Mouse (Mus musculus) heart, embryonic 12.5 days (tissue): ENCODE results near the gene Hmgcs2. TPM values are rescaled to one million over a fixed set of nuclear protein-coding genes. Genes with fewer than 3 reads are reported as not detected.
"Not testable (repeated sequence)": the region's sequence is repeated elsewhere in the genome, so short reads cannot be mapped to it uniquely, and the experiment has no call there.

Experiments used
- ATAC-seq: fragments of 200-750 bp; cut with Nextera tagmentation; 2 replicates; pipeline ENCODE4 v1.8.0; 2017; ENCODE audit warnings: moderate TSS enrichment, moderate library complexity; ENCODE audit not compliant: insufficient number of reproducible peaks, low FRiP score
- H3K27ac ChIP-seq: fragments of 300-500 bp; sonication (generic); 2 replicates; pipeline ENCODE4 v1.5.1; 2016; ENCODE audit warnings: mild to moderate bottlenecking, moderate library complexity; ENCODE audit not compliant: poor library complexity, severe bottlenecking
- H3K27me3 ChIP-seq: fragments of 300-500 bp; sonication (generic); replicated peaks from 2 replicates; pipeline ENCODE4 v1.6.1; 2016; ENCODE audit warnings: mild to moderate bottlenecking, moderate library complexity
- H3K36me3 ChIP-seq: fragments of 300-500 bp; sonication (generic); 2 replicates; pipeline ENCODE4 v1.6.1; 2016; ENCODE audit warnings: mild to moderate bottlenecking, moderate library complexity
- H3K4me1 ChIP-seq: fragments of 300-500 bp; sonication (generic); replicated peaks from 2 replicates; pipeline ENCODE4 v1.6.1; 2016; ENCODE audit warnings: mild to moderate bottlenecking
- H3K4me2 ChIP-seq: fragments of 300-500 bp; sonication (generic); 2 replicates; pipeline ENCODE4 v1.6.1; 2016; ENCODE audit warnings: mild to moderate bottlenecking, moderate library complexity
- H3K4me3 ChIP-seq: fragments of 300-500 bp; sonication (generic); 2 replicates; pipeline ENCODE4 v1.5.1; 2016; ENCODE audit warnings: mild to moderate bottlenecking
- H3K9ac ChIP-seq: fragments of 300-500 bp; sonication (generic); 2 replicates; pipeline ENCODE4 v1.6.1; 2016; ENCODE audit warnings: mild to moderate bottlenecking, moderate library complexity
- H3K9me3 ChIP-seq: fragments of 300-500 bp; sonication (generic); replicated peaks from 2 replicates; pipeline ENCODE4 v1.6.1; 2016; ENCODE audit warnings: mild to moderate bottlenecking, moderate library complexity
- WGBS: fragments of 180-500 bp; shearing (Covaris S2); methylation state at CpG from one replicate; pipeline ENCODE4 v1.1.7; 2016; 5-methylcytosine and 5-hydroxymethylcytosine counted together
- polyA plus RNA-seq: library from polyadenylated mRNA; unstranded; fragments of >200 nt; fragmentation: Nextera tagmentation; extraction: Ambion mirVana; gene quantifications from 2 replicates; pipeline ENCODE4 v1.2.1, GENCODE M21; 2016

Hmgcs2 gene
- polyA plus RNA-seq, 1 experiment from 2014 or later: 10.7 TPM

- Histone ChIP-seq H3K4me3 (peak overlapping the region; percentile 76), H3K4me2 (peak overlapping the region; percentile 92), H3K27me3 (no peaks in the 10 kb centered on the region), H3K4me1 (peaks cover 24% of the 10 kb centered on the region), H3K36me3 (peaks cover under 1% of the 10 kb centered on the region), H3K9me3 (no peaks in the 10 kb centered on the region), H3K27ac (no peak overlapping the region), H3K9ac (peak overlapping the region; percentile 72)
- peak; percentile 41; the same call in 1 of the 2 replicates for ATAC-seq
- under 1% methylated on average over 46 of the region's 46 CpGs for WGBS
Observed at GRCm38 (mm10) chr3:98339097-98339705, 59.0 kb downstream of the Hmgcs2 start.

- not testable (repeated sequence) for H3K27ac ChIP-seq, H3K27me3 ChIP-seq, H3K36me3 ChIP-seq, H3K9me3 ChIP-seq
- Histone ChIP-seq H3K9ac (peak within 1 kb of the TSS; percentile 72), H3K4me2 (peak within 1 kb of the TSS; percentile 92), H3K4me3 (peak within 1 kb of the TSS; percentile 76), H3K4me1 (peaks cover 24% of the 10 kb centered on the region)
- ATAC-seq: peak; percentile 80
- 2% methylated on average over 10 of the region's 10 CpGs for WGBS
Observed at GRCm38 (mm10) chr3:98339706-98340109, 59.5 kb downstream of the Hmgcs2 start, which contains the start of gene Phgdh. TSS of gene Phgdh (minus strand) at chr3:98339990.

GRCm38 (mm10) chr3:98340818-98341594 lies 60.8 kb downstream of the Hmgcs2 start:
- Histone ChIP-seq H3K4me2 (no peak overlapping the region), H3K4me1 (peaks cover 13% of the 10 kb centered on the region), H3K4me3 (no peak overlapping the region), H3K9me3 (no peaks in the 10 kb centered on the region), H3K36me3 (no peaks in the 10 kb centered on the region), H3K27me3 (no peaks in the 10 kb centered on the region), H3K27ac (no peak overlapping the region), H3K9ac (no peak overlapping the region)
- WGBS: 67% methylated on average over 17 of the region's 17 CpGs
- ATAC-seq: no peak

- Histone ChIP-seq H3K27ac (no peak overlapping the region), H3K4me2 (no peak overlapping the region), H3K4me1 (0 out of 2 replicates have a peak, but pooled peaks cover 5% of the 10 kb centered on the region), H3K27me3 (no peaks in the 10 kb centered on the region), H3K9me3 (no peaks in the 10 kb centered on the region), H3K4me3 (no peak overlapping the region), H3K9ac (no peak overlapping the region), H3K36me3 (no peaks in the 10 kb centered on the region)
- 79% methylated on average over 3 of the region's 3 CpGs for WGBS
- no peak for ATAC-seq
Observed at GRCm38 (mm10) chr3:98343235-98343634, 63.0 kb downstream of the Hmgcs2 start.

- H3K9me3 ChIP-seq: no peaks in the 10 kb centered on the region
- no peak overlapping the region for H3K4me3 ChIP-seq
- no peak overlapping the region for H3K9ac ChIP-seq
- no peak for ATAC-seq
- H3K36me3 ChIP-seq: no peaks in the 10 kb centered on the region
- no peaks in the 10 kb centered on the region for H3K27me3 ChIP-seq
- H3K4me1 ChIP-seq: no peaks in the 10 kb centered on the region
- H3K27ac ChIP-seq: no peak overlapping the region
- WGBS: 68% methylated on average over 6 of the region's 6 CpGs
- H3K4me2 ChIP-seq: no peak overlapping the region
Observed at GRCm38 (mm10) chr3:98348106-98348505, 67.9 kb downstream of the Hmgcs2 start.

- Histone ChIP-seq H3K27me3 (no peaks in the 10 kb centered on the region), H3K27ac (no peak overlapping the region), H3K4me1 (no peaks in the 10 kb centered on the region), H3K9me3 (no peaks in the 10 kb centered on the region), H3K9ac (no peak overlapping the region), H3K4me2 (no peak overlapping the region), H3K36me3 (no peaks in the 10 kb centered on the region), H3K4me3 (no peak overlapping the region)
- WGBS: 23% methylated on average over 6 of the region's 8 CpGs
- ATAC-seq: peak; percentile 29; the same call in 1 of the 2 replicates
Observed at GRCm38 (mm10) chr3:98348705-98349104, 68.5 kb downstream of the Hmgcs2 start.

- Histone ChIP-seq H3K27ac (no peak overlapping the region), H3K4me1 (no peaks in the 10 kb centered on the region; the same call in 1 of the 2 replicates), H3K36me3 (no peaks in the 10 kb centered on the region), H3K4me2 (no peak overlapping the region), H3K9ac (no peak overlapping the region), H3K27me3 (no peaks in the 10 kb centered on the region), H3K4me3 (no peak overlapping the region), H3K9me3 (no peaks in the 10 kb centered on the region)
- WGBS: 28% methylated on average over 7 of the region's 7 CpGs
- no peak for ATAC-seq
Observed at GRCm38 (mm10) chr3:98353892-98354291, 73.7 kb downstream of the Hmgcs2 start.

- no peak for ATAC-seq
- no peak overlapping the region for H3K9ac ChIP-seq
- no peak overlapping the region for H3K4me3 ChIP-seq
- H3K36me3 ChIP-seq: no peaks in the 10 kb centered on the region
- no peaks in the 10 kb centered on the region; the same call in 1 of the 2 replicates for H3K4me1 ChIP-seq
- no peak overlapping the region for H3K27ac ChIP-seq
- no peak overlapping the region for H3K4me2 ChIP-seq
- H3K9me3 ChIP-seq: no peaks in the 10 kb centered on the region
- H3K27me3 ChIP-seq: no peaks in the 10 kb centered on the region
- 59% methylated on average over 10 of the region's 10 CpGs for WGBS
Observed at GRCm38 (mm10) chr3:98355344-98356025, 75.2 kb downstream of the Hmgcs2 start.

- ATAC-seq: no peak
- Histone ChIP-seq H3K4me3 (no peak overlapping the region), H3K27ac (no peak overlapping the region), H3K4me2 (no peak overlapping the region), H3K27me3 (no peaks in the 10 kb centered on the region), H3K36me3 (no peaks in the 10 kb centered on the region), H3K4me1 (no peaks in the 10 kb centered on the region; the same call in 1 of the 2 replicates), H3K9me3 (no peaks in the 10 kb centered on the region), H3K9ac (no peak overlapping the region)
- 67% methylated on average over 6 of the region's 6 CpGs for WGBS
Observed at GRCm38 (mm10) chr3:98356026-98356365, 75.8 kb downstream of the Hmgcs2 start.

- H3K4me3 ChIP-seq: no peak overlapping the region
Observed at GRCm38 (mm10) chr3:98356632-98357370, 76.6 kb downstream of the Hmgcs2 start.

More at GRCm38 (mm10) chr3:98356632-98357370, 76.6 kb downstream of the Hmgcs2 start:
- Histone ChIP-seq H3K4me2 (no peak overlapping the region), H3K9me3 (no peaks in the 10 kb centered on the region), H3K36me3 (no peaks in the 10 kb centered on the region), H3K4me1 (no peaks in the 10 kb centered on the region; the same call in 1 of the 2 replicates), H3K27me3 (no peaks in the 10 kb centered on the region), H3K9ac (no peak overlapping the region), H3K27ac (no peak overlapping the region)
- 59% methylated on average over 3 of the region's 3 CpGs for whole genome bisulfite sequencing
- no peak for ATAC-seq
